Mouse (Mus musculus): Measurements from ENCODE around the gene Rph3a. TPM values are rescaled to one million over a fixed set of nuclear protein-coding genes. Genes with fewer than 3 reads are reported as not detected.

Gene Rph3a
- polyA plus RNA-seq, 1 experiment from 2014 or later: not detected

DNA sequence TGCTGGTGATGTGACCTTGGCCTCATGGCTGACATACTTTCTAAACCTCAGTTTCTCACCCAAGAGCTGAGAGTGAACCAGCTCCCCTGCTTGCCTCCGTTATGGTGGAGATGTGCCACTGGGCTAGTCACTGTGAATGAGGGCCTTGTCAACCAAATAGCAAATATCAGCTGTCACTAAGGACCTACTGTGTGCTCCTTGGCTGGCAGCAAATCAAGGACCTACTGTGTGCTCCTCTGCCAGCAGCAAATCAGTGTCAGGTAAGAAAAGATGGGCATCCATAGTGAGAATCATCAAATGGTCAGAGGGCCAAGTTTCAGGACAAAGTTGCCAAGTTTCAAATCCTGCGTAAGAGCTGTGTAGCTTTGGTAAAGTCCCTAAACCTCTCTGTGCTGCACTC is 4.6 kb upstream of the Rph3a start:
- no peak overlapping the region for H3K4me2 ChIP-seq
- no peak overlapping the region for H3K9ac ChIP-seq (ENCODE audit: low read depth, low read length)
- WGBS: 86% methylated on average over 2 of the region's 2 CpGs
- no peaks in the 10 kb centered on the region for H3K36me3 ChIP-seq (ENCODE audit: control insufficient read depth, insufficient read depth, low read length)
- H3K27me3 ChIP-seq (replicated peaks; ENCODE audit: control insufficient read depth, insufficient read depth, low read length): no peaks in the 10 kb centered on the region; the same call in 1 of the 2 replicates
- H3K9me3 ChIP-seq (ENCODE audit: control insufficient read depth, low read length): no peaks in the 10 kb centered on the region
- no peak overlapping the region for H3K4me3 ChIP-seq (ENCODE audit: low read depth, low read length)
- ATAC-seq (replicated peaks; ENCODE audit: low FRiP score) (no peak), DNase-seq (ENCODE audit: low spot score) (no peak)
- H3K4me1 ChIP-seq (replicated peaks; ENCODE audit: control insufficient read depth, insufficient read depth, low read length): no peaks in the 10 kb centered on the region
- H3K27ac ChIP-seq (ENCODE audit: low read depth, low read length): no peak overlapping the region

- peaks cover 12% of the 10 kb centered on the region for H3K27me3 ChIP-seq (replicated peaks; ENCODE audit: control insufficient read depth, insufficient read depth, low read length)
- DNase-seq (ENCODE audit: low spot score): no peak
Observed at GRCm38 (mm10) chr5:121011962-121012361, 2.1 kb upstream of the Rph3a start.

GRCm38 (mm10) chr5:121009406-121009805 is 486 bp downstream of the Rph3a start:
- H3K4me2 ChIP-seq: no peak overlapping the region
- no peak overlapping the region for H3K9ac ChIP-seq (ENCODE audit: low read depth, low read length)
- H3K9me3 ChIP-seq (ENCODE audit: control insufficient read depth, low read length): no peaks in the 10 kb centered on the region
- no peaks in the 10 kb centered on the region for H3K36me3 ChIP-seq (ENCODE audit: control insufficient read depth, insufficient read depth, low read length)
- H3K4me1 ChIP-seq (replicated peaks; ENCODE audit: control insufficient read depth, insufficient read depth, low read length): no peaks in the 10 kb centered on the region
- WGBS: 1% methylated on average over 19 of the region's 19 CpGs
- DNase-seq (ENCODE audit: low spot score): peak; percentile 64
- ATAC-seq (replicated peaks; ENCODE audit: low FRiP score): no peak
- H3K27ac ChIP-seq (ENCODE audit: low read depth, low read length): no peak overlapping the region
- H3K4me3 ChIP-seq (ENCODE audit: low read depth, low read length): no peak overlapping the region
- H3K27me3 ChIP-seq (replicated peaks; ENCODE audit: control insufficient read depth, insufficient read depth, low read length): peaks cover 14% of the 10 kb centered on the region

More at GRCm38 (mm10) chr5:121011962-121012361, 2.1 kb upstream of the Rph3a start:
- Histone ChIP-seq H3K9ac (ENCODE audit: low read depth, low read length) (no peak overlapping the region), H3K27ac (ENCODE audit: low read depth, low read length) (no peak overlapping the region), H3K36me3 (ENCODE audit: control insufficient read depth, insufficient read depth, low read length) (no peaks in the 10 kb centered on the region), H3K4me3 (ENCODE audit: low read depth, low read length) (no peak overlapping the region), H3K9me3 (ENCODE audit: control insufficient read depth, low read length) (no peaks in the 10 kb centered on the region), H3K4me1 (replicated peaks; ENCODE audit: control insufficient read depth, insufficient read depth, low read length) (no peaks in the 10 kb centered on the region), H3K4me2 (no peak overlapping the region)
- 32% methylated on average over 2 of the region's 2 CpGs for WGBS
- ATAC-seq (replicated peaks; ENCODE audit: low FRiP score): no peak

DNA sequence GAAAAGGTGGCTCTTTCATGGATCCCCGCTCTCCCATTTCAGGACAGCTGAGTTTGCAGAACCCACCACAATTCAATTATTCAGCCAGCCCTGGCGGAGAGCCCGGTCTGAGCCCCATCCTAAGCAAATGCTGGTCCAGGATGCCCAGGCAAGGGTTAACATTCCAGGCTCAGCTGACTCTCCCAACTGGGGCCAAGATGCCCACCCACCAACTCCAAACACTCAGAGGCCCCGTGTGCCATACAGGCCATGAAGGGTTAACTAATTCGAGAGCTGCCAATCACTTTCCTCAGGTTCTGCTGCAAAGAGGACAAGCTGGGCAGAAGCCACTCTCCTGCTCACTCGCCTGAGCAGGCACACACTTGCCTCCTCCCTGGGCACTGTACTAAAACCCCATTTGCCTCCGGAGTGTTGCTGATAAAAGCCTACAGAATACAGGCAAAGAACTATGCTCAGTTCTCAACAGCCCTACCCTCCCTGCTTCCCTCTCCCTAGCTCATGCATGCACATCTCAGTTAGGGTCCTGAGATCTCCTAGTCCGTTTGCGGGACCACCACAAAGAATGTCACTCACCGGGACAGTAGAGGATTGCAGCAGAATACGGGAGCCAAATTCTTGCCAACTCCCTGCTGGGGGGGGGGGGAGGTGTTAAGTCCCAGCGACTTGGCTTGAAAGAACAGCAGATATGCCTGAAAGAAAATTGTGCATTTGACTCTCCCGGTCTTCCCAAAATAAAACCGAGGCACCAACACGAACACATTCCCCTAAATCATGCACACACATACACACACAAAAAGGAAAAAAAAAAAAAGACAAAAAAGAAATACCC is 1.3 kb downstream of the Rph3a start:
- Histone ChIP-seq H3K27me3 (replicated peaks; ENCODE audit: control insufficient read depth, insufficient read depth, low read length) (peaks cover 14% of the 10 kb centered on the region), H3K36me3 (ENCODE audit: control insufficient read depth, insufficient read depth, low read length) (no peaks in the 10 kb centered on the region), H3K9me3 (ENCODE audit: control insufficient read depth, low read length) (no peaks in the 10 kb centered on the region), H3K27ac (ENCODE audit: low read depth, low read length) (no peak overlapping the region), H3K4me1 (replicated peaks; ENCODE audit: control insufficient read depth, insufficient read depth, low read length) (no peaks in the 10 kb centered on the region), H3K4me2 (no peak overlapping the region), H3K9ac (ENCODE audit: low read depth, low read length) (no peak overlapping the region), H3K4me3 (ENCODE audit: low read depth, low read length) (no peak overlapping the region)
- 18% methylated on average over 15 of the region's 15 CpGs for WGBS
- ATAC-seq (replicated peaks; ENCODE audit: low FRiP score) (no peak), DNase-seq (ENCODE audit: low spot score) (no peak)

DNA sequence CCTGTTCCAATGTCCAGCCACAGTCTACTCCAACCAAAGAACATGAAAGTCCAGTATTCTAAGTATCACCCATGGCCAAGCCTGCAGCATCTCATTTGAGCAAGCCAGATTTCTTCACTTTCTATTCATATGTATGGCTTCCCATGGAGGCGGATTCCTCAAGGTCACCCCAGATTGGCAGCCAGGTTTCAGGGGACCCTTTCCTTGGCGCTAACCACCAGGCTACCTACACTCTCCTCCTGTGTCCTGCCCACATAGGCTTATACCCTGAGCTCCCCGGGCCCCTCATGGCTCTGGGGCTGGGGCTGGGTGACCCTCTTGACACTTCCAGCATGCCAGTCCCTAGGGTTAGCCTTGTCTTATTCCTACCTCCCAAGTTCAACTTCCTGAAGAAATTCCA is 2.3 kb downstream of the Rph3a start:
- no peak overlapping the region for H3K4me2 ChIP-seq
- ATAC-seq (replicated peaks; ENCODE audit: low FRiP score) (no peak), DNase-seq (ENCODE audit: low spot score) (no peak)
- H3K4me1 ChIP-seq (replicated peaks; ENCODE audit: control insufficient read depth, insufficient read depth, low read length): no peaks in the 10 kb centered on the region
- no peak overlapping the region for H3K27ac ChIP-seq (ENCODE audit: low read depth, low read length)
- H3K36me3 ChIP-seq (ENCODE audit: control insufficient read depth, insufficient read depth, low read length): no peaks in the 10 kb centered on the region
- peaks cover 14% of the 10 kb centered on the region for H3K27me3 ChIP-seq (replicated peaks; ENCODE audit: control insufficient read depth, insufficient read depth, low read length)
- WGBS: 70% methylated on average over 3 of the region's 3 CpGs
- no peak overlapping the region for H3K9ac ChIP-seq (ENCODE audit: low read depth, low read length)
- H3K9me3 ChIP-seq (ENCODE audit: control insufficient read depth, low read length): no peaks in the 10 kb centered on the region
- H3K4me3 ChIP-seq (ENCODE audit: low read depth, low read length): no peak overlapping the region

- no peak for ATAC-seq (replicated peaks; ENCODE audit: low FRiP score)
- peaks cover 14% of the 10 kb centered on the region for H3K27me3 ChIP-seq (replicated peaks; ENCODE audit: control insufficient read depth, insufficient read depth, low read length)
Observed at GRCm38 (mm10) chr5:121007130-121007529, 2.8 kb downstream of the Rph3a start.

GRCm38 (mm10) chr5:121006176-121006575 is 3.7 kb downstream of the Rph3a start:
- 46% methylated on average over 2 of the region's 4 CpGs for WGBS
- Histone ChIP-seq H3K9me3 (ENCODE audit: control insufficient read depth, low read length) (no peaks in the 10 kb centered on the region), H3K27ac (ENCODE audit: low read depth, low read length) (no peak overlapping the region), H3K4me2 (no peak overlapping the region), H3K4me1 (replicated peaks; ENCODE audit: control insufficient read depth, insufficient read depth, low read length) (no peaks in the 10 kb centered on the region), H3K9ac (ENCODE audit: low read depth, low read length) (no peak overlapping the region), H3K4me3 (ENCODE audit: low read depth, low read length) (no peak overlapping the region), H3K36me3 (ENCODE audit: control insufficient read depth, insufficient read depth, low read length) (no peaks in the 10 kb centered on the region), H3K27me3 (replicated peaks; ENCODE audit: control insufficient read depth, insufficient read depth, low read length) (peaks cover 14% of the 10 kb centered on the region)
- no peak for DNase-seq (ENCODE audit: low spot score)
- ATAC-seq (replicated peaks; ENCODE audit: low FRiP score): no peak

More at GRCm38 (mm10) chr5:121007130-121007529, 2.8 kb downstream of the Rph3a start:
- WGBS: 72% methylated on average over 8 of the region's 8 CpGs
- Histone ChIP-seq H3K9ac (ENCODE audit: low read depth, low read length) (no peak overlapping the region), H3K9me3 (ENCODE audit: control insufficient read depth, low read length) (no peaks in the 10 kb centered on the region), H3K4me1 (replicated peaks; ENCODE audit: control insufficient read depth, insufficient read depth, low read length) (no peaks in the 10 kb centered on the region), H3K4me3 (ENCODE audit: low read depth, low read length) (no peak overlapping the region), H3K27ac (ENCODE audit: low read depth, low read length) (no peak overlapping the region), H3K36me3 (ENCODE audit: control insufficient read depth, insufficient read depth, low read length) (no peaks in the 10 kb centered on the region), H3K4me2 (no peak overlapping the region)
- DNase-seq (ENCODE audit: low spot score): no peak

DNA sequence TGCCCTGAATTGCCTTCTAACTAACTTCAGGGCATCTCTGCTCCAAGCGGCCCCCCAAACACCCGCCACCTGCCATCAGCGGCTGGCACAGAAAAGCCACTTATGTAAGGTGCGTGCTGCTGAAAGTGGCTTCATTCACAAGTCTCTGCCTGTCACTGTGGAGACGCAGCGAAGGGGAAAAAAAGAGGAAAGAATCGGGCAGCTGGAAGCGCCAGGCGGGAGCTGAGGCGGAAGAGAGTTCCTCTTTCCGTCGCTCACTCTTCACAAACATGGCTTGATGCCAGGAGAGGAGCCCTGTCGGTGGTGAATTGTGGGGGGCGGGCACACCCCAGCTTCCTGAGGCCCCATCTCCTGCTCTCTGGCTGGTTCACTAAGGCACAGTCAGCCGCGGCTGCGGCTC is 6.1 kb downstream of the Rph3a start:
- H3K36me3 ChIP-seq (ENCODE audit: control insufficient read depth, insufficient read depth, low read length): no peaks in the 10 kb centered on the region
- no peaks in the 10 kb centered on the region for H3K9me3 ChIP-seq (ENCODE audit: control insufficient read depth, low read length)
- ATAC-seq (replicated peaks; ENCODE audit: low FRiP score) (no peak), DNase-seq (ENCODE audit: low spot score) (no peak)
- no peak overlapping the region for H3K27ac ChIP-seq (ENCODE audit: low read depth, low read length)
- no peak overlapping the region for H3K4me2 ChIP-seq
- WGBS: 38% methylated on average over 17 of the region's 17 CpGs
- H3K4me1 ChIP-seq (replicated peaks; ENCODE audit: control insufficient read depth, insufficient read depth, low read length): no peaks in the 10 kb centered on the region
- no peak overlapping the region for H3K4me3 ChIP-seq (ENCODE audit: low read depth, low read length)
- no peak overlapping the region for H3K9ac ChIP-seq (ENCODE audit: low read depth, low read length)
- H3K27me3 ChIP-seq (replicated peaks; ENCODE audit: control insufficient read depth, insufficient read depth, low read length): peaks cover 8% of the 10 kb centered on the region

- Histone ChIP-seq H3K4me3 (ENCODE audit: low read depth, low read length) (no peak overlapping the region), H3K4me2 (no peak overlapping the region), H3K36me3 (ENCODE audit: control insufficient read depth, insufficient read depth, low read length) (no peaks in the 10 kb centered on the region), H3K27me3 (replicated peaks; ENCODE audit: control insufficient read depth, insufficient read depth, low read length) (0 out of 2 replicates have a peak, but pooled peaks cover under 1% of the 10 kb centered on the region), H3K9ac (ENCODE audit: low read depth, low read length) (no peak overlapping the region), H3K4me1 (replicated peaks; ENCODE audit: control insufficient read depth, insufficient read depth, low read length) (no peaks in the 10 kb centered on the region), H3K9me3 (ENCODE audit: control insufficient read depth, low read length) (no peaks in the 10 kb centered on the region), H3K27ac (ENCODE audit: low read depth, low read length) (no peak overlapping the region)
- 33% methylated on average over 12 of the region's 12 CpGs for WGBS
- DNase-seq (ENCODE audit: low spot score): no peak
- ATAC-seq (replicated peaks; ENCODE audit: low FRiP score): no peak
Observed at GRCm38 (mm10) chr5:120999573-120999972, 10.3 kb downstream of the Rph3a start.

All from liver, embryonic 11.5 days (tissue).